Mouse (Mus musculus): ENCODE data around the gene Mprip. TPM values are rescaled to one million over a fixed set of nuclear protein-coding genes. Genes with fewer than 3 reads are reported as not detected.

Mprip gene
- polyA plus RNA-seq, 1 experiment from 2014 or later = 26.6 TPM

DNA sequence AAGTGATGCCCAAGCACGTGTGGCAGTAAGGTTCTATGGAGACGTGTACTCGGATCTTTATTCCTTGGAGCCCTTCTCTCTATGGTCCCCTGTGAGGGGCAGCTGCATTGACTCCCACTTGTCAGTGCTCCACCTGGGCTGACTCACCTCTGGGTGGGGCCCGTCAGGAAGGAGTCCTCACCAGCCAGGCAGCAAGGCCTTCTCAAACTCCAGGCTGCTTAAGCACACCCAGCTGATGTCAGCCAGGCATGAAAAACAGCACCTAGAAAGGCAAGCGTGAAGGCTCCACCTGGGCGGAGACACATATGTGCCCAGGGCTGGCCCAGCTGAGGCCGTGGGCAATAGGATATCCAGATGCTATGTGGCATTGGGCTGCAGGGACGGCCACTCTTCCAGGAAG lies 18.7 kb upstream of the Mprip start:
- no peak overlapping the region for H3K4me3 ChIP-seq (ENCODE audit: low read length)
- peaks cover 8% of the 10 kb centered on the region; the same call in 1 of the 2 replicates for H3K4me1 ChIP-seq (ENCODE audit: control insufficient read depth, insufficient read depth, low read length)
- no peak overlapping the region for H3K4me2 ChIP-seq (ENCODE audit: low read depth, low read length)
- no peak for ATAC-seq (replicated peaks; ENCODE audit: extremely low read depth, insufficient read depth, low FRiP score)
- H3K9ac ChIP-seq (ENCODE audit: low read length) = no peak overlapping the region
- no peaks in the 10 kb centered on the region for H3K27me3 ChIP-seq (ENCODE audit: control insufficient read depth, insufficient read depth, low read length)
- H3K36me3 ChIP-seq (ENCODE audit: control insufficient read depth, insufficient read depth) = no peaks in the 10 kb centered on the region
- H3K27ac ChIP-seq (ENCODE audit: low read length) = no peak overlapping the region
- 87% methylated on average over 8 of the region's 8 CpGs for WGBS
- H3K9me3 ChIP-seq (replicated peaks; ENCODE audit: control insufficient read depth, low read length) = no peaks in the 10 kb centered on the region

DNA sequence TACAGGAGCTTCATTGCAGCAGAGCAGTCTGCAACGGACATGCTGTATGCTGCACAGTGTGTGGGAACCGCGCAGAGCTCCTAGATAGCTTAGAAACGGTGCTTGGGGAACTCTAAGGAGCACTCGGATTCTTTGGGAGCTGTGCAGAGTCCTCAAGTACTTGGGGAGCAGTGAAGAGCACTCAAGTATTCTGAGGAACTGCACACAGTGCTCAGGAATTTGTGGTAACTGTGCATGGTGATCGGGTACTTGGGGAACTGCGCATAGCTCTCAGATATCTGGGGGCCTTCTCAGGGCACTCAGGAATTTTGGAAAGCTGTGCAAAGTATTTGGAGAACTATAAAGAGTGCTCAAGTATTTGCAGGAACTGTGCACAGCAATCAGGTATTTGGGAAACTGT lies 16.1 kb upstream of the Mprip start:
- no peaks in the 10 kb centered on the region for H3K27me3 ChIP-seq (ENCODE audit: control insufficient read depth, insufficient read depth, low read length)
- no peak overlapping the region for H3K4me3 ChIP-seq (ENCODE audit: low read length)
- H3K36me3 ChIP-seq (ENCODE audit: control insufficient read depth, insufficient read depth) = no peaks in the 10 kb centered on the region
- no peak overlapping the region for H3K27ac ChIP-seq (ENCODE audit: low read length)
- peak overlapping the region; percentile 12; the same call in 1 of the 2 replicates for H3K4me2 ChIP-seq (ENCODE audit: low read depth, low read length)
- no peaks in the 10 kb centered on the region for H3K9me3 ChIP-seq (replicated peaks; ENCODE audit: control insufficient read depth, low read length)
- peaks cover 8% of the 10 kb centered on the region; the same call in 1 of the 2 replicates for H3K4me1 ChIP-seq (ENCODE audit: control insufficient read depth, insufficient read depth, low read length)
- H3K9ac ChIP-seq (ENCODE audit: low read length) = peak overlapping the region; percentile 29; the same call in 1 of the 2 replicates
- no peak for ATAC-seq (replicated peaks; ENCODE audit: extremely low read depth, insufficient read depth, low FRiP score)
- WGBS = 29% methylated on average over 7 of the region's 7 CpGs

DNA sequence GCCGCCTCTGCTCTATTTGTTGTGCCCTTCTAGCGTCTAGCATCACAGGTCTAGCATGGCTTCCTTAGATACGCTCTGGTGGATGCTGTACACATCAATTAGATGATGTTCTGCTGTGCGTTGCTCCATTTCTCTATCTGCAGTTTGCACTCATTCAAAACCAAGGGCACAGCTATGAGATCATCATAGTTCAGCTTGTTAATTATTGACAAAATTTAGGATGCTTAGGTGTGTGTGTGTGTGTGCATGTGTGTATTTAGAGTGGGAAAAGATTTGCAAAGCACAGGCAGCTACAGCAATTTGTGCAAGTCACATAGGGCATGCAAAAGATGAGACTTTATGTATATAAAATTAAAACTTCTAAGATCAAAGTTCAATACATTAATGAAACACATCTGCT lies 12.0 kb upstream of the Mprip start:
- no peak overlapping the region for H3K9ac ChIP-seq (ENCODE audit: low read length)
- no peak overlapping the region for H3K4me2 ChIP-seq (ENCODE audit: low read depth, low read length)
- H3K27me3 ChIP-seq (ENCODE audit: control insufficient read depth, insufficient read depth, low read length) = no peaks in the 10 kb centered on the region
- no peak for ATAC-seq (replicated peaks; ENCODE audit: extremely low read depth, insufficient read depth, low FRiP score)
- WGBS = 80% methylated on average over 4 of the region's 4 CpGs
- H3K4me3 ChIP-seq (ENCODE audit: low read length) = no peak overlapping the region
- no peak overlapping the region for H3K27ac ChIP-seq (ENCODE audit: low read length)
- H3K36me3 ChIP-seq (ENCODE audit: control insufficient read depth, insufficient read depth) = no peaks in the 10 kb centered on the region
- peaks cover 8% of the 10 kb centered on the region; the same call in 1 of the 2 replicates for H3K4me1 ChIP-seq (ENCODE audit: control insufficient read depth, insufficient read depth, low read length)
- no peaks in the 10 kb centered on the region for H3K9me3 ChIP-seq (replicated peaks; ENCODE audit: control insufficient read depth, low read length)

DNA sequence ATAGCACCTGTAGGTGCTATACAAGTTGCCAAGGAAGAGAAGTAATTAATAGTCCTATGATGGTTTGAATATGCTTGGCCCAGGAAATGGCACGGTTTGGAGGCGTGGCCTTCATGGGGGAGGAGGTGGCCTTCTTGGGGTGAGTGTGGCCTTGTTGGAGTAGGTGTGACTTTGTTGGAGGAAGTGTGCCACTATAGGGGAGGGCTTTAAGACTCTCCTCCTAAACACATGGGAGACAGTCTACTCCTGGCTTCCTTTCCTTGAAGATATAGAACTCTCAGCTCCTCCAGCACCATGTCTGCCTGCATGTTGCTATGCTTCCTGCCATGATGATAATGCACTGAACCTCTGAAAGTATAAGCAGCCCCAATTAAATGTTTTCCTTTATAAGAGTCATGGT lies 8.1 kb upstream of the Mprip start:
- Histone ChIP-seq H3K9me3 (replicated peaks; ENCODE audit: control insufficient read depth, low read length) (no peaks in the 10 kb centered on the region), H3K4me2 (ENCODE audit: low read depth, low read length) (no peak overlapping the region), H3K27ac (ENCODE audit: low read length) (no peak overlapping the region), H3K4me3 (ENCODE audit: low read length) (no peak overlapping the region), H3K36me3 (ENCODE audit: control insufficient read depth, insufficient read depth) (no peaks in the 10 kb centered on the region), H3K4me1 (ENCODE audit: control insufficient read depth, insufficient read depth, low read length) (peaks cover 15% of the 10 kb centered on the region), H3K27me3 (ENCODE audit: control insufficient read depth, insufficient read depth, low read length) (no peaks in the 10 kb centered on the region), H3K9ac (ENCODE audit: low read length) (no peak overlapping the region)
- no peak for ATAC-seq (replicated peaks; ENCODE audit: extremely low read depth, insufficient read depth, low FRiP score)
- 79% methylated on average over 2 of the region's 2 CpGs for WGBS

DNA sequence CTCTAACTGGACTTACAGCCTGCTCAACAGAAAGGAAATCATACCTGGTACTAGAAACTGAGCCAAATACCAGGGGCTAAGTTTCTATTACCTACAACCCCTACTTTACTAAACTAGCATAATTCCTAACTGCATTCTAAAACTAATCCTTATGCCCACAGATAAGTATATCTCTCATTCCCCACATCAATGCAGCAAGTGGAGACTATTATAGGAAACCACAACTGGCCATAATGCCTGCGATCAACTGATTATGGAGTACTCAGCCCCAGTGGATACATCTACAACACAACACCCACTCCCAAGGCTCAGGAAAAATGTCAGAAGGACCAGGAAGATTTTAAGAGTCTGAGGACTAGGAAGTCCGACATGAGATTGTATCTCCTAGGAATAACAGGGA lies 7.6 kb upstream of the Mprip start:
- peaks cover 15% of the 10 kb centered on the region for H3K4me1 ChIP-seq (ENCODE audit: control insufficient read depth, insufficient read depth, low read length)
- no peaks in the 10 kb centered on the region for H3K36me3 ChIP-seq (ENCODE audit: control insufficient read depth, insufficient read depth)
- no peak overlapping the region for H3K4me2 ChIP-seq (ENCODE audit: low read depth, low read length)
- no peaks in the 10 kb centered on the region for H3K27me3 ChIP-seq (ENCODE audit: control insufficient read depth, insufficient read depth, low read length)
- ATAC-seq (replicated peaks; ENCODE audit: extremely low read depth, insufficient read depth, low FRiP score) = no peak
- no peak overlapping the region for H3K4me3 ChIP-seq (ENCODE audit: low read length)
- 86% methylated on average over 2 of the region's 2 CpGs for WGBS
- no peaks in the 10 kb centered on the region for H3K9me3 ChIP-seq (replicated peaks; ENCODE audit: control insufficient read depth, low read length)
- no peak overlapping the region for H3K27ac ChIP-seq (ENCODE audit: low read length)
- no peak overlapping the region for H3K9ac ChIP-seq (ENCODE audit: low read length)

DNA sequence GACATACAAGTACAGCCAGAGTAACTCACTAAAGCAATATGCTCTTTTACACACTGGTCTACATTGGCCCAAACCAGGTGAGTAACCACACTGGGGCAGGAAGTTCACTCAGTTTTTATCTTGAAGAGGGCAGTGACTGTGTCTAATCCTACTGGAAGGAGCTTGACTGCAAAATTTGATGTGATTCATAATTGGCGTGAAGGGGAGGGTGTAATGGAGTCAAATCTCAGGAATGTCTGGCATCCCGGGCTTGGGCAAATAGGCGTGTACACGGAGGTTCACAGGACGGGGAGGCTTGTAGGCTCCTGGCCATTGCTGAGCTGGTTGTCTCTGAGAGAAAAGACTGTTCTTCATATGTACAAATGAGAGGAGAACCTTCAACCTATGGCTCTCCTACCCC lies 5.8 kb upstream of the Mprip start:
- Histone ChIP-seq H3K4me2 (ENCODE audit: low read depth, low read length) (no peak overlapping the region), H3K4me1 (ENCODE audit: control insufficient read depth, insufficient read depth, low read length) (peaks cover 15% of the 10 kb centered on the region), H3K9ac (ENCODE audit: low read length) (no peak overlapping the region), H3K27ac (ENCODE audit: low read length) (peak overlapping the region; percentile 19; the same call in 1 of the 2 replicates), H3K9me3 (replicated peaks; ENCODE audit: control insufficient read depth, low read length) (no peaks in the 10 kb centered on the region), H3K4me3 (ENCODE audit: low read length) (no peak overlapping the region), H3K36me3 (ENCODE audit: control insufficient read depth, insufficient read depth) (no peaks in the 10 kb centered on the region), H3K27me3 (ENCODE audit: control insufficient read depth, insufficient read depth, low read length) (no peaks in the 10 kb centered on the region)
- WGBS = 22% methylated on average over 5 of the region's 5 CpGs
- peak; percentile 41; the same call in 1 of the 2 replicates for ATAC-seq (replicated peaks; ENCODE audit: extremely low read depth, insufficient read depth, low FRiP score)

DNA sequence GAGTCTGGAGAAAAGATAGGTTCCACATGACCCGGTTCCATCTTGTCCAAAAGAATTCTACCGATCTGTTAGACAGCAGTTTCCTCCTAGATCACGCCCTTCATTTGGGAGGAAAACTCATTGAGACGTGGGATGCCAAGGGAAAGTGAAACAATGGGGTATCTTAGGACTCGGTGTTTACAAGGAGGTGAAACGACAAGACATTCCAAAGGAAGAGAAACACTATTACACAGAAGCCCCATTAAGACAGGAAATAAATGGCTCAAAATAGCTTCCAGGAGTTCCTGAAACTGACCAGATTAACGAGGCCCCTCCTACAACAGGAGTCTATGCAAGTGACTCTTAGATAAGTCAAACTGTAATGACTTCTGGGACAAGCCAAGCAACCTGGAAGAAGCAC lies 5.1 kb upstream of the Mprip start:
- peak overlapping the region; percentile 19; the same call in 1 of the 2 replicates for H3K27ac ChIP-seq (ENCODE audit: low read length)
- H3K4me3 ChIP-seq (ENCODE audit: low read length) = no peak overlapping the region
- ATAC-seq (replicated peaks; ENCODE audit: extremely low read depth, insufficient read depth, low FRiP score) = 0 out of 2 replicates have a peak, but pooled peaks have one; percentile 28
- no peaks in the 10 kb centered on the region for H3K36me3 ChIP-seq (ENCODE audit: control insufficient read depth, insufficient read depth)
- 49% methylated on average over 7 of the region's 7 CpGs for WGBS
- no peaks in the 10 kb centered on the region for H3K27me3 ChIP-seq (ENCODE audit: control insufficient read depth, insufficient read depth, low read length)
- H3K9me3 ChIP-seq (replicated peaks; ENCODE audit: control insufficient read depth, low read length) = no peaks in the 10 kb centered on the region
- no peak overlapping the region for H3K9ac ChIP-seq (ENCODE audit: low read length)
- H3K4me1 ChIP-seq (ENCODE audit: control insufficient read depth, insufficient read depth, low read length) = peaks cover 15% of the 10 kb centered on the region
- H3K4me2 ChIP-seq (ENCODE audit: low read depth, low read length) = no peak overlapping the region

DNA sequence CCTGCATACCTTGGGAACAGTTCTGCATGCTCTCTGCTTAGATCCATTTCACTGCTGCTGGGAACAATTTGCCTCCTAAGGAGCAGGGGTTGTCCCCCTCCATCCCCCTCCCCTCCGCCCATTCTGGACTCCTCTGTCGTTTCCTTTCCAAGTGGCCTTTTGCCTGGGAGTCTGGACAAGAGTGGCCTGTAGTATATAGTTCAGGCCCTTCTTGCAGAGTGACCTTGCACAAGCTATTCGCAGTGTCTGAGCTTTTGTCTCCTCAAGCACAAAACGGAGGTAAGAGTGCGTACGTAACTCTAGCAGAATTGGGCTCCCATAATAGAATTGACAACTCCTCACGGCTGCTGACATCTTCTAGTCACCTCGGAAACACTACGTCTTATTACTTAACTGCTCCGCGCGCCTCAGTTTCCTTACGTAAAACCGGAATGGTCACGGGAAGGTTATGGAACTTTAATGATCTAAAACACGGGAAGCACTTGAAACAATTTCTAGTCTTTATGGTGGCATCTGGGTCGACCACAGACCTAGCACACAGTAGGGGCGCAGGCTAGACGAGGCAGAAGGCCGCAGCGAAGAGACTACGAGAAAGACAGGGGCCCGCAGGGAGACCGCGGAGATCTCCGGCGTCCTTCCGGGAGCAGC lies 620 bp downstream of the Mprip start:
- Histone ChIP-seq H3K9me3 (replicated peaks; ENCODE audit: control insufficient read depth, low read length) (no peaks in the 10 kb centered on the region), H3K4me1 (ENCODE audit: control insufficient read depth, insufficient read depth, low read length) (peaks cover 25% of the 10 kb centered on the region), H3K27me3 (ENCODE audit: control insufficient read depth, insufficient read depth, low read length) (no peaks in the 10 kb centered on the region), H3K27ac (ENCODE audit: low read length) (peak overlapping the region; percentile 86), H3K36me3 (ENCODE audit: control insufficient read depth, insufficient read depth) (no peaks in the 10 kb centered on the region), H3K4me2 (ENCODE audit: low read depth, low read length) (peak overlapping the region; percentile 73), H3K4me3 (ENCODE audit: low read length) (peak overlapping the region; percentile 66), H3K9ac (ENCODE audit: low read length) (peak overlapping the region; percentile 79)
- 3% methylated on average over 28 of the region's 28 CpGs for WGBS
- no peak for ATAC-seq (replicated peaks; ENCODE audit: extremely low read depth, insufficient read depth, low FRiP score)

DNA sequence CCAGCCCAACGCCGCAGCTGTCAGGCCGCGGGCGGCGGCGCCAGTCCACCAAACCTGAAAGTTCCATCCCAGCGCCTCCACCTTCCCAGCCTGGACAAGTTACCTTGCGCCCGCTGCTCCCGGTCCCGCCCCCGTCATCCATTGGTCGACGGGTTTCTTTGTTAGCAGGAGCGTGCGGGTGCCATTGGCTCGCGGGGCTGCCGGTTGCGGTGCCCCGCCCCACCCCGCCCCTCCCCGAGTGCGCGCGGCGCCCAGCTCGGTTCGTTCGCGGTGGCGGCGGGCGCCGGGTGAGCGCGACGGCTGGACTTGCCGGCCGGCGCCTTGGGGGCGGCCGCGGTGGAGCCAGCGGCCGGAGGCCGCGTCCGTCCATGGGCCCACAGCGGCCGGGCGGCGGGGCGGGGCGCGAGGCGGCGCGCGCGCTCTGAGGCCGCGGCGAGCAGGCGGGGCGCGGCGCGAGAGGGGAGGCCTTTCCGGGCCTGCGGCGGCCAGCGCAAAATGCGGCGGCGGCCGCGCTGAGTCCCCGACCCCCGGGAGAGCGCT lies 1.2 kb downstream of the Mprip start:
- Histone ChIP-seq H3K27me3 (ENCODE audit: control insufficient read depth, insufficient read depth, low read length) (no peaks in the 10 kb centered on the region), H3K4me1 (ENCODE audit: control insufficient read depth, insufficient read depth, low read length) (peaks cover 28% of the 10 kb centered on the region)
- peak; percentile 98 for ATAC-seq (replicated peaks; ENCODE audit: extremely low read depth, insufficient read depth, low FRiP score)

More for the DNA sequence above, 1.2 kb downstream of the Mprip start:
- no peaks in the 10 kb centered on the region for H3K36me3 ChIP-seq (ENCODE audit: control insufficient read depth, insufficient read depth)
- 1% methylated on average over 76 of the region's 82 CpGs for WGBS
- H3K4me3 ChIP-seq (ENCODE audit: low read length) = peak overlapping the region; percentile 66
- H3K9ac ChIP-seq (ENCODE audit: low read length) = peak overlapping the region; percentile 79
- peak overlapping the region; percentile 86 for H3K27ac ChIP-seq (ENCODE audit: low read length)
- no peaks in the 10 kb centered on the region for H3K9me3 ChIP-seq (replicated peaks; ENCODE audit: control insufficient read depth, low read length)
- H3K4me2 ChIP-seq (ENCODE audit: low read depth, low read length) = peak overlapping the region; percentile 80
